ENCODE assay signal across 13 mouse cellular contexts in genomic region chr12:111513673-111514072, GRCm38 (mm10). TPM values are rescaled to one million over a fixed set of nuclear protein-coding genes. Genes with fewer than 3 reads are reported as not detected.
DNase-seq lines count a peak whose midpoint lies in the region; ATAC-seq and TF ChIP-seq lines count a peak whose summit lies in the region.
"Had no signal": no experiment of that assay in that cellular context is flagged by ENCODE, and none has a peak within 500 bp of the region (broad histone marks: within the 10 kb centered on the region; RNA-seq: fewer than 3 reads in every experiment).

No protein-coding gene starts in this region.

- TF ChIP-seq EP300 in liver, postnatal 0 days (IDR thresholded peaks at IDR 0.05; ENCODE audit: low read depth) = no peak

- no peak overlapping the region for H3K4me3 ChIP-seq in heart, embryonic 15.5 days
- no peak overlapping the region for H3K4me3 ChIP-seq in liver, embryonic 13.5 days (replicated peaks)
- no peak overlapping the region for H3K4me3 ChIP-seq in liver, postnatal 0 days (ENCODE audit: low read depth, low read length)
- H3K4me3 ChIP-seq: forebrain, embryonic 13.5 days; limb, embryonic 13.5 days had no signal

- 0 out of 2 replicates have a peak overlapping the region, but pooled peaks have one; percentile 24 for H3K27ac ChIP-seq in heart, embryonic 15.5 days
- H3K27ac ChIP-seq in liver, embryonic 13.5 days = peak overlapping the region; percentile 71; the same call in 1 of the 2 replicates
- H3K27ac ChIP-seq in liver, postnatal 0 days (ENCODE audit: low read depth) = no peak overlapping the region
- H3K27ac ChIP-seq: forebrain, embryonic 13.5 days; limb, embryonic 13.5 days; stomach, postnatal 0 days had no signal

- H3K4me1 ChIP-seq in heart, embryonic 15.5 days (replicated peaks) = peaks cover 8% of the 10 kb centered on the region
- peaks cover 58% of the 10 kb centered on the region for H3K4me1 ChIP-seq in liver, embryonic 13.5 days (replicated peaks)
- peaks cover 23% of the 10 kb centered on the region for H3K4me1 ChIP-seq in liver, postnatal 0 days (ENCODE audit: insufficient read depth)
- H3K4me1 ChIP-seq: forebrain, embryonic 13.5 days; limb, embryonic 13.5 days had no signal

- no peaks in the 10 kb centered on the region for H3K27me3 ChIP-seq in heart, embryonic 15.5 days
- H3K27me3 ChIP-seq in liver, embryonic 13.5 days = no peaks in the 10 kb centered on the region; the same call in 1 of the 2 replicates
- H3K27me3 ChIP-seq in liver, postnatal 0 days (ENCODE audit: insufficient read depth, low read length) = no peaks in the 10 kb centered on the region
- H3K27me3 ChIP-seq: forebrain, embryonic 13.5 days had no signal

- H3K4me2 ChIP-seq in heart, embryonic 15.5 days = no peak overlapping the region
- no peak overlapping the region for H3K4me2 ChIP-seq in liver, embryonic 13.5 days
- H3K4me2 ChIP-seq in liver, postnatal 0 days (ENCODE audit: low read depth, low read length) = no peak overlapping the region
- H3K4me2 ChIP-seq: forebrain, embryonic 13.5 days; limb, embryonic 13.5 days had no signal

- no peak for ATAC-seq in heart, embryonic 15.5 days (replicated peaks; ENCODE audit: insufficient number of reproducible peaks, insufficient read depth, low FRiP score, low read depth)
- ATAC-seq in liver, embryonic 13.5 days (ENCODE audit: low read depth) = no peak
- no peak for ATAC-seq in liver, postnatal 0 days
- ATAC-seq: forebrain, embryonic 13.5 days had no signal

- H3K9ac ChIP-seq in heart, embryonic 15.5 days = no peak overlapping the region
- H3K9ac ChIP-seq in liver, embryonic 13.5 days = no peak overlapping the region
- H3K9ac ChIP-seq in liver, postnatal 0 days (replicated peaks) = no peak overlapping the region; the same call in 1 of the 2 replicates
- H3K9ac ChIP-seq: forebrain, embryonic 13.5 days; limb, embryonic 13.5 days had no signal

- intact Hi-C loops in heart, postnatal 36 days (cut with DNase I) = no loop called here

- no peaks in the 10 kb centered on the region for H3K36me3 ChIP-seq in heart, embryonic 15.5 days
- H3K36me3 ChIP-seq in liver, embryonic 13.5 days = no peaks in the 10 kb centered on the region
- no peaks in the 10 kb centered on the region for H3K36me3 ChIP-seq in liver, postnatal 0 days (replicated peaks; ENCODE audit: insufficient read depth, low read length)
- H3K36me3 ChIP-seq: limb, embryonic 13.5 days had no signal

- 61% methylated on average over 5 of the region's 5 CpGs for WGBS in heart, embryonic 15.5 days
- WGBS in liver, embryonic 13.5 days (ENCODE audit: insufficient replicate concordance) = 78% methylated on average over 5 of the region's 5 CpGs
- WGBS in liver, postnatal 0 days (ENCODE audit: insufficient replicate concordance) = 76% methylated on average over 5 of the region's 5 CpGs

- no peaks in the 10 kb centered on the region for H3K9me3 ChIP-seq in heart, embryonic 15.5 days (replicated peaks)
- no peaks in the 10 kb centered on the region; the same call in 1 of the 2 replicates for H3K9me3 ChIP-seq in liver, embryonic 13.5 days (replicated peaks)
- H3K9me3 ChIP-seq in liver, postnatal 0 days (ENCODE audit: low read length) = 0 out of 2 replicates have a peak, but pooled peaks cover 2% of the 10 kb centered on the region
- H3K9me3 ChIP-seq: forebrain, embryonic 13.5 days; limb, embryonic 13.5 days had no signal

- TF ChIP-seq CTCF in liver, postnatal 0 days (IDR thresholded peaks at IDR 0.05; ENCODE audit: low read depth) = no peak

- no peak for DNase-seq in heart, postnatal 36 days
- no peak for DNase-seq in liver, embryonic 13.5 days
- DNase-seq in liver, postnatal 0 days = no peak
- peak; percentile 67 for DNase-seq in adrenal gland, adult 8-10 months
- DNase-seq in kidney, postnatal 14 days = peak; percentile 65
- no peak for DNase-seq in thymus, postnatal 36 days
- DNase-seq in gastrocnemius, postnatal 25 days = no peak

RNA-seq across cellular contexts. Expression of gene Eif5, which starts 24.1 kb away (rescaled TPM):
- polyA plus RNA-seq in heart, embryonic 15.5 days (2015; fragmentation: Nextera tagmentation; extraction: Ambion mirVana) = 372 and 404 TPM in 2 replicates
- total RNA-seq in heart, postnatal 36 days (2021) = 100 to 1,000 TPM; 130 to 152 TPM
- polyA plus RNA-seq in liver, embryonic 13.5 days (2015; fragmentation: Nextera tagmentation; extraction: Ambion mirVana) = 677 and 738 TPM in 2 replicates
- polyA plus RNA-seq in liver, postnatal 0 days (2015; fragmentation: Nextera tagmentation; extraction: Ambion mirVana) = 520 and 559 TPM in 2 replicates
- 100 to 1,000 TPM; 301 to 395 (median 347) TPM for total RNA-seq in adrenal gland, adult 8-10 months (2022)
- 100 to 1,000 TPM; 133 to 143 TPM for total RNA-seq in gastrocnemius, postnatal 25 days (2021)

RNA-seq across cellular contexts. Expression of gene Gm266, which starts 28.1 kb away (rescaled TPM):
- polyA plus RNA-seq in heart, embryonic 15.5 days (2015; fragmentation: Nextera tagmentation; extraction: Ambion mirVana) = 2.0 and 5.2 TPM in 2 replicates
- under 1 TPM; 0.57 to 0.58 TPM for total RNA-seq in heart, postnatal 36 days (2021)
- 0.76 and 1.0 TPM in 2 replicates for polyA plus RNA-seq in liver, embryonic 13.5 days (2015; fragmentation: Nextera tagmentation; extraction: Ambion mirVana)
- 0.49 and 0.54 TPM in 2 replicates for polyA plus RNA-seq in liver, postnatal 0 days (2015; fragmentation: Nextera tagmentation; extraction: Ambion mirVana)
- total RNA-seq in adrenal gland, adult 8-10 months (2022) = not detected
- total RNA-seq in gastrocnemius, postnatal 25 days (2021) = under 1 TPM; 0.38 to 0.72 TPM
- total RNA-seq: hematopoietic stem cell, adult 5-6 weeks; megakaryocyte progenitor cell, adult 5-6 weeks had no signal

Comparison
In these comparisons a context has a peak if more than half of its experiments do, and no peak if none do; other contexts are left out.
1. DNase-seq: peak in adrenal gland, adult 8-10 months (single experiment) and kidney, postnatal 14 days (single experiment); none in heart, postnatal 36 days (0 of 2), liver, embryonic 13.5 days (single experiment), liver, postnatal 0 days (single experiment), thymus, postnatal 36 days (0 of 2) and gastrocnemius, postnatal 25 days (single experiment).